Mouse (Mus musculus) ES-E14 (cell line): ENCODE measurements at regions not wholly inside any gene's neighbourhood (a gene's known extent, or its start where the extent isn't known, plus 50 kb on each side); places are given as distances from the start of the nearest gene placed in this dataset.

Source experiments
- DNase-seq: peaks from one replicate; pipeline ENCODE4 v3.0.0-alpha.2; 2013; ENCODE audit warnings: low read depth, low spot score
- H3K27ac ChIP-seq: 2 replicates; pipeline ENCODE4 v1.5.1; 2012; ENCODE audit warnings: low read depth, mild to moderate bottlenecking, low read length, moderate library complexity, mixed read lengths; ENCODE audit not compliant: poor library complexity, insufficient read depth, severe bottlenecking
- H3K36me3 ChIP-seq: 2 replicates; pipeline ENCODE4 v1.6.1; 2012; ENCODE audit warnings: mild to moderate bottlenecking, low read length, moderate library complexity, mixed read lengths; ENCODE audit not compliant: control insufficient read depth, poor library complexity, insufficient read depth, severe bottlenecking
- H3K4me1 ChIP-seq, 2 experiments: fragments of 150-350 bp in 1 of 2; sonication (generic) in 1 of 2; 2 replicates each; pipeline ENCODE4 v1.6.1; 2012; ENCODE audit warnings: low read length in 2 of 2, mild to moderate bottlenecking in 1 of 2, mixed read lengths in 1 of 2; ENCODE audit not compliant: control insufficient read depth in 2 of 2, insufficient read depth in 2 of 2, poor library complexity in 1 of 2
- H3K4me3 ChIP-seq, 2 experiments: fragments of 150-350 bp in 1 of 2; sonication (generic) in 1 of 2; 2 replicates each; pipeline ENCODE4 v1.5.1; 2012; ENCODE audit warnings: low read length in 2 of 2, low read depth in 1 of 2, mild to moderate bottlenecking in 1 of 2, mixed read lengths in 1 of 2; ENCODE audit not compliant: insufficient read depth in 1 of 2, poor library complexity in 1 of 2, severe bottlenecking in 1 of 2
- H3K9ac ChIP-seq: 2 replicates; pipeline ENCODE4 v1.6.1; 2012; ENCODE audit warnings: low read depth, mild to moderate bottlenecking, low read length, mixed read lengths; ENCODE audit not compliant: poor library complexity, insufficient read depth, severe bottlenecking
- H3K9me3 ChIP-seq: fragments of 150-350 bp; sonication (generic); 2 replicates; pipeline ENCODE4 v1.6.1; 2012; ENCODE audit warnings: low read depth, mild to moderate bottlenecking, low read length; ENCODE audit not compliant: control insufficient read depth, insufficient read depth
- CHD2 ChIP-seq: IDR thresholded peaks from 2 replicates; pipeline ENCODE4 v1.6.1; 2014; ENCODE audit warnings: mild to moderate bottlenecking, low read depth, low read length, inconsistent platforms
- HCFC1 ChIP-seq: IDR thresholded peaks from 2 replicates; pipeline ENCODE4 v1.6.1; 2012; ENCODE audit warnings: low read length, inconsistent platforms, borderline replicate concordance; ENCODE audit not compliant: insufficient read depth
- MAFK ChIP-seq: IDR thresholded peaks from 2 replicates; pipeline ENCODE4 v1.6.1; 2014; ENCODE audit warnings: mild to moderate bottlenecking, low read depth, low read length, inconsistent platforms; ENCODE audit not compliant: insufficient read depth
- ZC3H11A ChIP-seq: IDR thresholded peaks from 2 replicates; pipeline ENCODE4 v1.6.1; 2012; ENCODE audit warnings: low read depth, mild to moderate bottlenecking, inconsistent platforms, low read length, borderline replicate concordance
- ZNF384 ChIP-seq: IDR thresholded peaks from 2 replicates; pipeline ENCODE4 v1.6.1; 2012; ENCODE audit warnings: low read depth, low read length, inconsistent platforms
- in situ Hi-C, 2 experiments: fragments of 600-800 bp; cut with MboI; formaldehyde crosslinking; loops; one replicate each; pipeline ENCODE4 v1.15.1; 2025; ENCODE audit warnings: low sequenced_read_pairs in 2 of 2, inconsistent platforms in 1 of 2; ENCODE audit not compliant: unreplicated experiment in 2 of 2

DNA sequence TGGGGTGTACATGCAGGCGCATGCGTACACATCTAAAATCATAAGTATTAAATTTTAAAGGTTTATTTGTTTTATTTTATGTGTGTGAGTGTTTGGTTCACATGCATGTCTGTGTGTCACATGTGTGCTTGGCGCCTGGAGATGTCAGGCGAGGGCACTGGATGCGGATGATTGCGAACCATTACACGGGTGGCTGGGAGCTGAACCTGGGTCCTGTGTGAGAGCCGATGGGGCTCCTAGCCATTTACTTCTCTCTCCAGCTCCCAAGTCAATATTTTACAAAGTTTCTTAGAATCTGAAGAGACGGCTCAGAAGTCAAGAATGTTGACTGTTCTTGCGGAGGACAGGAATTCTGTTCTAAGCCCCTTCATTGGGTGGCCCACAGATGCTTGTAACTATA, 65.4 kb upstream of the Psmd7 start:
- Histone ChIP-seq H3K9ac (no peak overlapping the region), H3K27ac (no peak overlapping the region), H3K36me3 (no peaks in the 10 kb centered on the region), H3K4me3 (no peak overlapping the region), H3K9me3 (no peaks in the 10 kb centered on the region), H3K4me1 (0 out of 4 replicates have a peak, but pooled peaks cover 0 to 3% of the 10 kb centered on the region in 2 experiments)
- in situ Hi-C loops = no loop called here
- no peak for TF ChIP-seq CHD2
- no peak for TF ChIP-seq MAFK
- no peak for DNase-seq

DNA sequence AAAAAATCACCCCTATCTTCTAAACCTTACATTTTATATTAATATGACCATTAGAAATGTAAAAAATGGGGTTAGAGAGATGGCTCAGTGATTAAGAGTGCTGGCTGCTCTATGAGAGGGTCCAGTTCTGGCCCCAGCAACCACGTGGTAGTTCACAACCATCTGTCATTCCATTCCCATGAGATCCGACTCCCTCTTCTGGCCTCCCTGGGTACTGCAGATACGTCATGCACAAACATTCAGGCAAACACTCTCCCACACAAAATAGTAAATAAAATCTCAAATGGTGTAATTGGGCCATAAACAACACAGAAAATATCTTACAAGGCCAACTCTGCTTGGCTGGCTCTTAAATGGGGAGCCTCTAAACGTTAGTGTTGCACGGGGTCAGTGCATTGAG, 68.4 kb upstream of the Psmd7 start:
- Histone ChIP-seq H3K27ac (no peak overlapping the region), H3K36me3 (no peaks in the 10 kb centered on the region), H3K4me3 (no peak overlapping the region), H3K4me1 (no peaks in the 10 kb centered on the region), H3K9ac (no peak overlapping the region), H3K9me3 (no peaks in the 10 kb centered on the region)
- in situ Hi-C loops = no loop called here
- TF ChIP-seq HCFC1 (no peak), MAFK (no peak), CHD2 (no peak), ZNF384 (no peak), ZC3H11A (no peak)
- DNase-seq = peak; percentile 60

DNA sequence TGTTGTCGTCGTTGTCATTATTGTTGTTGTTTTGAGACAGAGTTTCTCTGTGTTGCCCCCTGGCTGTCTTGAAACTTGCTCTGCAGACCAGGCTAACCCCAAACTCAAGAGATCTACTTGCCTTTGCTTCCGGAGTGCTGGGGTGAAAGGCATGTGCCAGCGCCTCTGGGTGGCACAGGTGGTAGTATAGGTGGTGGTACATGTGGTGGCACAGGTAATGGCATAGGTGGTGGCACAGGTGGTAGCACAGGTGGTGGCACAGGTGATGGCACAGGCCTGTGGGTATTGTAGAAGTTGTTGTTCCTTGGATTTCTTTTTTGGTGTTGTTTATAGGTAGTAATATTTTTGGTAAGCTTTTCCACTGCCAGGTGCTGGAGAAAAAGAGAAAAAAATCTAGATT, 69.5 kb upstream of the Psmd7 start:
- H3K4me1 ChIP-seq = no peaks in the 10 kb centered on the region
- TF ChIP-seq ZNF384 (no peak), ZC3H11A (no peak), CHD2 (no peak), MAFK (no peak), HCFC1 (no peak)
- no peak for DNase-seq
- no peak overlapping the region for H3K27ac ChIP-seq
- no peaks in the 10 kb centered on the region for H3K36me3 ChIP-seq
- no peaks in the 10 kb centered on the region for H3K9me3 ChIP-seq
- in situ Hi-C loops = no loop called here
- H3K9ac ChIP-seq = no peak overlapping the region
- no peak overlapping the region for H3K4me3 ChIP-seq

DNA sequence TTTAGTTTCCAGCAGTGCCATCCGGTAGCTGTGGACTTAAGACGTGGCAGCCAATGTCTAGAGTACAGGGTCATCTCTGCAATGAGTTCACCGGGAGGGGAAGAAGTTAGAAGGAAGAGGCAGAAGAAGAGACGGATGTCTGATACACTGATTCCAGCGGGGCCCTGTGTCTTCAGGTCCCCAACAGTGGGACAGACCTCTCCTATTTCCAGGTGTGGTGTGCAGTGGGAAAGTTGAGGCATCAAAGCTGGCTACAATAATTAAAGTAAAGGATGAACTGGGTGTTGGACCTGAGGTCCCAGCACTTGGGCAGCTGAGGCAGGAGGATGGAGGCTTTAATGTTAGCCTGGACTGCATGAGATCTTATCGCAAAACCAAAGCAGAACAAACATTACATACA, 70.1 kb upstream of the Psmd7 start:
- DNase-seq = no peak
- Histone ChIP-seq H3K36me3 (no peaks in the 10 kb centered on the region), H3K9ac (no peak overlapping the region), H3K4me3 (no peak overlapping the region), H3K27ac (no peak overlapping the region), H3K4me1 (no peaks in the 10 kb centered on the region), H3K9me3 (no peaks in the 10 kb centered on the region)
- no peak for TF ChIP-seq ZC3H11A
- TF ChIP-seq CHD2 = no peak
- no peak for TF ChIP-seq HCFC1
- TF ChIP-seq ZNF384 = no peak
- no peak for TF ChIP-seq MAFK
- in situ Hi-C loops = no loop called here

DNA sequence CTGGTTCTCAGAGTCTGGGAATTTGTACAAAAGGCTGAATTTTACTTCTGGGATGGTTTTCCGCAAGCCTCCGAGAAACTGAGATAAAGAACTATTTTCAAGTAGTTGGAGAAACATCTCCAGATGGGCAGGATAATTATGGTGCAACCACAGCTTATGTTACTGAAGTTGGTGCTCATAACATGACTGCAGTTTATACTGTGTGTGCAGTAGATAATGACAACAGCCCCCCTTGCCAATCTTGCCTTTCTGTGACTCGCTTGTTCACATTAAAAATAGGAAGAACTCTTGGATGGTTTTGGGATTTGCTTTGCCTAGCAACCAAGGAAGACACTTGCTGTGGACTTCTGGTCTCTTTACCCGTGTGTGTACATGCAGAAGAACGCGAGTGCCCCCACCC, 72.4 kb upstream of the Psmd7 start:
- no peaks in the 10 kb centered on the region for H3K9me3 ChIP-seq
- H3K36me3 ChIP-seq = no peaks in the 10 kb centered on the region
- no peak for DNase-seq
- no peak overlapping the region for H3K9ac ChIP-seq
- no peak overlapping the region for H3K27ac ChIP-seq
- H3K4me3 ChIP-seq = no peak overlapping the region
- in situ Hi-C loops = no loop called here
- no peaks in the 10 kb centered on the region for H3K4me1 ChIP-seq
- no peak for TF ChIP-seq MAFK
- no peak for TF ChIP-seq CHD2
- TF ChIP-seq ZNF384 = no peak
- TF ChIP-seq ZC3H11A = no peak
- no peak for TF ChIP-seq HCFC1
